Comparison of ENCODE assay signal across 34 mouse cellular contexts in the genomic region with DNA sequence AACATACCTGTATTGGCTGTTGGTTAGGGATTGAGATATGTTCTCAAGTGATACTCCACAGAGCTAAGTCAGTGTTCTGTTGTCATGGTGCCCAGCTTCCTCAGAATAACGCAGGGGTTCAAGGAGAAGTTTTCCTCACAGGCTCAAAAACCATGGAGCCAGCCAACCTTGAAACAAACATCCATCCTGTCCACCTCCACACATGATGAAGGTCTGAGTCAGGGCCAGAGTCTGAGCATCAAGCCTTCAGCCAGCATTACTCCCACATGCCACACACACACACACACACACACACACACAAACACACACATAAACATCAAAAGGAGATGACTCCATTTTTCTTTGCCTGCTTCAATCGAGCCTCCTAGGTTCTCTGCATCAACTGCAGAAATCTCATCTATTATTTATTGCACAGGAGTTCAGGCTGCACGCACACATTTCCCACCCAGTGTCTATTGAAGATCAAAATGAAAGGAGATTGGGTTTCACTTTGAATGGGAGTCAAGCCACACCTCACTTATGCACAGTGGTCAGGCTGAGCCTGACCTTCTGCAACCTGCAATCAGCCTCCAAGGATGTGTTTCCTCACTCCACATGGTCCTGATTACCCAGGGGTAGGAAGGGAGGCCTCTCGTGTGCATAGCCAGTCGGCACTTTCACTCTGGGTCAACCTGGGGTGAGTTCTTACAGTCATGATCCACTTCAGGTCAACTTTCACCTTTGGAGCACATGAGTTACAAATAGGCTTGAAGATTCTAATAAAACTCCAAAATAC.
DNase-seq lines count a peak whose midpoint lies in the region; ATAC-seq and TF ChIP-seq lines count a peak whose summit lies in the region.
"Had no signal": no experiment of that assay in that cellular context is flagged by ENCODE, and none has a peak within 500 bp of the region (broad histone marks: within the 10 kb centered on the region; RNA-seq: fewer than 3 reads in every experiment).

No protein-coding gene starts in this region.

- no peaks in the 10 kb centered on the region for H3K36me3 ChIP-seq in limb, embryonic 10.5 days
- no peaks in the 10 kb centered on the region for H3K36me3 ChIP-seq in hindbrain, embryonic 10.5 days
- H3K36me3 ChIP-seq in liver, postnatal 0 days (replicated peaks; ENCODE audit: insufficient read depth, low read length): no peaks in the 10 kb centered on the region
- H3K36me3 ChIP-seq: embryonic facial prominence, embryonic 13.5 days; G1E; heart, embryonic 10.5 days; heart, embryonic 15.5 days; hindbrain, embryonic 12.5 days; intestine, embryonic 15.5 days; midbrain, embryonic 10.5 days; neural tube, embryonic 13.5 days; stomach, embryonic 15.5 days had no signal

- no peaks in the 10 kb centered on the region for H3K27me3 ChIP-seq in limb, embryonic 10.5 days (ENCODE audit: low read depth, poor library complexity, severe bottlenecking)
- H3K27me3 ChIP-seq in hindbrain, embryonic 10.5 days (ENCODE audit: insufficient read depth, poor library complexity, severe bottlenecking): no peaks in the 10 kb centered on the region
- H3K27me3 ChIP-seq in liver, postnatal 0 days (ENCODE audit: insufficient read depth, low read length): no peaks in the 10 kb centered on the region
- H3K27me3 ChIP-seq: embryonic facial prominence, embryonic 13.5 days; heart, embryonic 15.5 days; hindbrain, embryonic 12.5 days; intestine, embryonic 15.5 days; Patski; stomach, embryonic 15.5 days had no signal

- TF ChIP-seq EP300 in liver, postnatal 0 days (IDR thresholded peaks at IDR 0.05; ENCODE audit: low read depth): no peak

- intact Hi-C loops in gastrocnemius, postnatal 36 days (cut with DNase I): no loop called here

- no peaks in the 10 kb centered on the region for H3K9me3 ChIP-seq in limb, embryonic 10.5 days (replicated peaks)
- H3K9me3 ChIP-seq in hindbrain, embryonic 10.5 days: no peaks in the 10 kb centered on the region
- H3K9me3 ChIP-seq in liver, postnatal 0 days (ENCODE audit: low read length): no peaks in the 10 kb centered on the region
- H3K9me3 ChIP-seq: embryonic facial prominence, embryonic 13.5 days; heart, embryonic 10.5 days; heart, embryonic 15.5 days; intestine, embryonic 15.5 days; stomach, embryonic 15.5 days had no signal

- peak; percentile 45 to 80 for DNase-seq in adrenal gland, adult (ENCODE audit: inconsistent age in 2 of 2, low spot score in 1 of 2)
- no peak for DNase-seq in adrenal gland, adult 18-20 months (ENCODE audit: low spot score in 2 of 2)
- DNase-seq in adrenal gland, postnatal 14 days: peak; percentile 40
- peak; percentile 32 for DNase-seq in embryo, embryonic 11 days
- peak; percentile 62 for DNase-seq in limb, embryonic 10.5 days (ENCODE audit: low spot score)
- no peak for DNase-seq in hindbrain, embryonic 10.5 days (ENCODE audit: low spot score)
- DNase-seq in gastrocnemius, postnatal 36 days: no peak
- no peak for DNase-seq in liver, postnatal 0 days
- DNase-seq: cerebellum, adult 11-12 months; cerebellum, adult 9-11 months; gastrocnemius, postnatal 10 days; kidney, adult 2 months; kidney, postnatal 4 days; left cerebral cortex, postnatal 4 days; liver; lung, embryonic 14.5 days; right cerebral cortex, postnatal 25 days had no signal

- H3K9ac ChIP-seq in liver, postnatal 0 days (replicated peaks): no peak overlapping the region
- H3K9ac ChIP-seq: embryonic facial prominence, embryonic 13.5 days; heart, embryonic 15.5 days; hindbrain, embryonic 12.5 days; intestine, embryonic 15.5 days; liver, embryonic 14.5 days; lung, embryonic 14.5 days; neural tube, embryonic 13.5 days; stomach, embryonic 15.5 days had no signal

- H3K4me3 ChIP-seq in limb, embryonic 10.5 days: no peak overlapping the region
- H3K4me3 ChIP-seq in hindbrain, embryonic 10.5 days: no peak overlapping the region
- H3K4me3 ChIP-seq in liver, postnatal 0 days (ENCODE audit: low read depth, low read length): no peak overlapping the region
- H3K4me3 ChIP-seq: embryonic facial prominence, embryonic 13.5 days; erythroblast, embryonic 14.5 days; heart, embryonic 10.5 days; heart, embryonic 15.5 days; hindbrain, embryonic 12.5 days; intestine, embryonic 15.5 days; midbrain, embryonic 10.5 days; myocyte; neural tube, embryonic 13.5 days; stomach, embryonic 15.5 days had no signal

- 30% methylated on average over 5 of the region's 5 CpGs for WGBS in limb, embryonic 10.5 days
- WGBS in hindbrain, embryonic 10.5 days: 68% methylated on average over 5 of the region's 5 CpGs
- WGBS in liver, postnatal 0 days (ENCODE audit: insufficient replicate concordance): 69% methylated on average over 5 of the region's 5 CpGs

- no peak for TF ChIP-seq CTCF in liver, postnatal 0 days (IDR thresholded peaks at IDR 0.05; ENCODE audit: low read depth)

- H3K4me2 ChIP-seq in liver, postnatal 0 days (ENCODE audit: low read depth, low read length): no peak overlapping the region
- H3K4me2 ChIP-seq: embryonic facial prominence, embryonic 13.5 days; heart, embryonic 15.5 days; hindbrain, embryonic 12.5 days; intestine, embryonic 15.5 days; lung, embryonic 14.5 days; neural tube, embryonic 13.5 days; stomach, embryonic 15.5 days had no signal

- peaks cover 53% of the 10 kb centered on the region for H3K4me1 ChIP-seq in limb, embryonic 10.5 days
- peaks cover 23% of the 10 kb centered on the region for H3K4me1 ChIP-seq in hindbrain, embryonic 10.5 days (replicated peaks)
- H3K4me1 ChIP-seq in liver, postnatal 0 days (ENCODE audit: insufficient read depth): no peaks in the 10 kb centered on the region
- H3K4me1 ChIP-seq: heart, embryonic 15.5 days; stomach, embryonic 15.5 days had no signal

- no peak for ATAC-seq in liver, postnatal 0 days
- ATAC-seq: forebrain, embryonic 16.5 days; hindbrain, postnatal 0 days; intestine, embryonic 15.5 days; midbrain, embryonic 16.5 days had no signal

- peak overlapping the region; percentile 65 for H3K27ac ChIP-seq in limb, embryonic 10.5 days
- H3K27ac ChIP-seq in hindbrain, embryonic 10.5 days: no peak overlapping the region
- no peak overlapping the region for H3K27ac ChIP-seq in liver, postnatal 0 days (ENCODE audit: low read depth)
- H3K27ac ChIP-seq: embryonic facial prominence, embryonic 13.5 days; heart, embryonic 10.5 days; heart, embryonic 15.5 days; hindbrain, embryonic 12.5 days; hindbrain, postnatal 0 days; kidney, postnatal 0 days; liver, embryonic 14.5 days; midbrain, embryonic 10.5 days; neural tube, embryonic 13.5 days; stomach, embryonic 15.5 days had no signal

Comparison
In these comparisons a context has a peak if more than half of its experiments do, and no peak if none do; other contexts are left out.
1. DNase-seq: peak in adrenal gland, adult (2 of 2), adrenal gland, postnatal 14 days (single experiment), embryo, embryonic 11 days (single experiment) and limb, embryonic 10.5 days (single experiment); none in adrenal gland, adult 18-20 months (0 of 2), hindbrain, embryonic 10.5 days (single experiment), gastrocnemius, postnatal 36 days (0 of 2) and liver, postnatal 0 days (single experiment).